Mouse (Mus musculus) 3134 (cell line): ENCODE measurements around the gene 1110065P20Rik.

Experiments
- DNase-seq: peaks from one replicate; pipeline ENCODE4 v3.0.0-alpha.2; 2011; ENCODE audit warnings: low spot score; ENCODE audit not compliant: insufficient read length; ENCODE audit errors: extremely low read depth

The 1110065P20Rik gene

DNA sequence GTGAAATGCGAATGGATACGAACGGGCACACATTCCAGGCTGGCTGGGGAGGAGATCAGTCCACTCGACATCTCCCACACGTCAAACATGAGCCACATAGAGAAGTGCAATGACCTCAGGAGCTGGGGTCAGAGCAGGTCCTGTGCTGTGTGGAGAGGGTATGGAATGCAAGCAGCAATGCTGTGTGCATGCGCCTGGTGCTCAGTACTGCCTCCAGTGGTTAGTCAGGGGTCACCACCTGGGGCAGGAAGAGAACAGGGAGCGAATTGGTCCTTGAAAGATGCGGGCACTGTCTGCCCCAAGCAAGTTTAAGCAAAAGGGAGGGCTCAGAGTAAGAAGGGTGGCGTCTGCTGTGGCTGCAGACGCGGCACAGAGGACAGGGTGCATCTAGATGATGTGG lies 7.5 kb downstream of the 1110065P20Rik start:
- DNase-seq = no peak

DNA sequence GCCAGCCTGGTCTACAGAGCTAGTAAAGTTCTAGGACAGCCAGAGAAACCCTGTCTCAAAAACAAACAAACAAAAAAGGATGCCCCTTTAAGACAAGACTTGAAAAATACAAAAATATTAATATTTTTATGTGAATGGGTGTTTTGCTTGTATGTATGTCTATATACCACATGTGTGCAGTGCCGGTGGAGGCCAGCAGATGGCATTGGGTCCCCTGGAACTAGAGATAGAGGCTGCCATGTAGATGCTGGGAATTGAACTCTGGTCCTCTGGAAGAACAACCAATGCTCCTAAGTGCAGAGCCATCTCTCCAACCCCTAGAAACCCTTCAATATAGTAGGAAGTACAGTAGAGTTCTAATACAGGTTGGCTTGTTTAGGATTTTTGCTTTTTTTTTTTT lies 10.0 kb downstream of the 1110065P20Rik start:
- DNase-seq = no peak

DNA sequence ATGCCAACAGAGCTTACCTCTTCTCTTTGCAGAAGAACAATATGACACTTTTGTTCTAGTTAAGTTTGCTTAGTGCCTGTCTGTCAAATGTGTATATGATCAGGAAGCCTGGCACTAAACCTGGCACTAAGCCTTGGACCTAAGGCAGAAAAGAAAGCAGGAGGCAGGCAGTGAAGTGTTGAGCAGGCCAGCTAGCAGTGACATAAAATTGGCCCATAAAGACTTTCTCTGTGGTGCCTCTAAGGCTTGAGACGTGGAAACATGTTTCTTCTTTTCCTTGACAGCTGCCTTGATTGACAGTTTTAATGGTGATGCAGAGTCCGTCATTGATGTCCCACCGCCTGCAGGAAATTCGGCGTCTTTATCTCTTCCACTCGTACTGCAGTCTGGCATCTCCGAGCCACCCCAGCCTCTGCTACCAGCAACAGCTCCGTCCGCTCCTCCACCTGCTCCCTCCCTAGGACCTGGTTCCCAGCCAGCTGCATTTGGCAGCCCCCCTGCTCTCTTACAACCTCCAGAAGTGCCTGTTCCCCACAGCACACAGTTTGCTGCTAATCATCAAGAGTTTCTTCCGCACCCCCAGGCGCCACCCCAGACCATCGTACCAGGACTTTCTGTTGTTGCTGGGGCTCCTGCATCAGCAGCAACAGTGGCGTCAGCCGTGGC lies 12.8 kb downstream of the 1110065P20Rik start:
- no peak for DNase-seq

DNA sequence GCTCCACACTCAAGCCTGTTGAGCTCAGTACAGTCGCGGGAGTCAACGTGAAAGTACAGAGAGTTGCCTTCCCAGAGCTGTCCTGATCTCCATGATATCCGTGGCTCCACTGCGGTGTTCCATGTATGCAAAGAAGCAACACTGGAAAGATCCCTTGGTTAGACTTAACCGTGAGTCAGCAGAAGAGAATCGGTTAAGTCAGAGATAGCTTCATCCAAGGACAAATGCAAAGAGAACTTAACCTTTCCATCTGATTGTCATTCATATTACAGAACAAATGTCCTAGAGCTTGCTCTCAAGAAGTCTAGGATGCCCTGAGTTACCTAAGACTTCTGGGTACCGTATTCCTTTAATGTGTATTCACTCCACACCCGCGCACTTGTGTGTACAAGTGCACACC lies 18.2 kb downstream of the 1110065P20Rik start:
- DNase-seq = no peak

DNA sequence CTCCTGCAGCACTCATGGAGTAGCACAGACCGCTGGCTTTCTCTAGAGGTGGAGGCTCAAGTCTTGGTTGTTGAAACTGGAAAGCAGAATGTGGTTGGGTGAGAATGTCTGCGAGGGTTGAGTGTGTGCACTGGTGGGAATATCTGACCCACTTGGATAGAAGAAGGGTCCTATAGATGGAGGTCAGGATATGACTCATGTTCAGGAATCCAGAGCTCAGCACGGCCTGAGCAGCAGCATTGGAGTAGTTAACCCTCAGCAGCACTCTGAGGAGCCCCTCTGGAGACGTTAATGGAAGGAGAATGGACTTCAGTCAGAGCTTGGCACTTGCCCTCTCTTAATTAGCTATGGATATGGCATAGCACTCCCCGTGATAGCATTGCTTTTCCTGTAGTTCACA lies 21.3 kb downstream of the 1110065P20Rik start:
- peak; percentile 35 for DNase-seq

DNA sequence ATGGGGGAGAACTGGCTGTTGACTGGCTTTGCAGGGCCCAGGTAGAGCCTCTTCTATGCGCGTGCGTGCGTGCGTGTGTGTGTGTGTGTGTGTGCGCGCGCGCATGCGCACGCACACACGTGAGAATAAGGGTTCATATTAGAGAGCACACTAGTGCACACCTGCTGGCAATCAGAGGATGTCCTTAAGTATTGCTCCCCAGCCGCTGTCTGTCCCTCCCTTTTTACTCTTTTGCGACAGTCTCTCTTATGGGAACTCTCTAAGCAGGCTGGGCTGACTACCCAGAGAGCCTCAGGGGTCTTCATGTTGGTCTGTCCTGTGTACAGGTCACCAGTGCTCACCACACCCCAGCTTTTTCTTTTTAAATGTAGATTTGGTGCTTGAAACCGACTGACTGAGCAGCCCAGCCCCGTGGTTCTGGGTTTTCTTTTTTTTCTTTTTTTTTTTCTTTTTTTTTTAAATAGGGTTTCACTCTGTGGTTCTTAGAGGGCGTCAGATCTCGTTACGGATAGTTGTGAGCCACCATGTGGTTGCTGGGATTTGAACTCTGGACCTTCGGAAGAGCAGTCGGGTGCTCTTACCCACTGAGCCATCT lies 25.5 kb downstream of the 1110065P20Rik start:
- DNase-seq = no peak

DNA sequence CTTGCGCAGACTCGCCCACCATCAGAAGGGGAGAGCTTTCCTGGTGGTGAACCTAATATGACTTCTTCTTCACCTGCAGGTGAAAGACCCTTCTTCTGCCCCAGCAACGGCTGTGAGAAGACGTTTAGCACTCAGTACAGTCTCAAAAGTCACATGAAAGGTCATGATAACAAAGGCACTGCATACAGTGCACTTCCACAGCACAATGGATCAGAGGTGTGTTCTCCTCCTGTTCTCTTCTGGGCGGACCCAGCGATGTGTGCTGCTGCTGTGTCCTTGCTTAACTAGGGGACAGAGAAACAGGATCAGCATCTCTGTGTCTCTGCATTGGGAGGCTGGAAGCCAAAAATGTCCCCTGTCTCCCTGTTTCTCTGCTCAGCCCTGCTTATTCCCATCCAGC lies 26.0 kb downstream of the 1110065P20Rik start:
- no peak for DNase-seq

DNA sequence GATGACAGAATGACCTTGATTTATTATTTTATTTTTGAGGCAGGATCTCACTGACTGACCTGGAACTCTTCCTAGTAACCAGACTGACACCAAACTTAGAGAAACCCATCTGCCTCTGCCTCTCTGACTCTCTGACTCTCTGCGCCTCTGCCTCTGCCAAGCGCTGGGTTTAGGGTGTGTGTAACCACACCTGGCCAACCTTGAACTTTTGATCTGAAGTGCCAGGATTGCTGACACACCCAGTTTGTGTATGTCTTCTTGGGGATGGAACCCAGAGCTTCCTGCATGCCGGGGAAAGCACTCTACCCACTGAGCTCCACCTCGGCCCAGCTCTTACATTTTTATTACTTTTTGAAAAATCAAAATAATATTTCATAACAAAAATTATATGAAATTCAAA lies 32.2 kb downstream of the 1110065P20Rik start:
- no peak for DNase-seq

DNA sequence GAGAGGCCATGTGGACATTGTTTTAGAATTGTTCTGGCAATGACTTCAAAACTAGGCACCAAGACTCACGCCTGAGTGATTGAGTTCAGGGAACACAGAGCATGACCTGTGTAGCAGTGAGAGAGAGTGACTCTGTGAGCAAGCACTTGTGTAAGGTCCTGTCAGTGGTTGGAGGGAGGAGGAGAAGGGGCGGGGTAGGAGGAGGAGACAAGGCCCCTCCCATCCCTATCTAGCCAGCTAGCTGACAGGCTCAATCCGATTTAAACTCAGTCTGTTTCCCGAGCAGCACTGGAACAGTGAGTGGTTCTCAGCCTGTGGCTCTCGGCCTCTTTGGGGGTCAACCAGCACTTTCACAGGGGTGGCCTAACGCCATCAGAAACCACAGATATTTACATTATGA lies 33.2 kb downstream of the 1110065P20Rik start:
- peak; percentile 47 for DNase-seq

DNA sequence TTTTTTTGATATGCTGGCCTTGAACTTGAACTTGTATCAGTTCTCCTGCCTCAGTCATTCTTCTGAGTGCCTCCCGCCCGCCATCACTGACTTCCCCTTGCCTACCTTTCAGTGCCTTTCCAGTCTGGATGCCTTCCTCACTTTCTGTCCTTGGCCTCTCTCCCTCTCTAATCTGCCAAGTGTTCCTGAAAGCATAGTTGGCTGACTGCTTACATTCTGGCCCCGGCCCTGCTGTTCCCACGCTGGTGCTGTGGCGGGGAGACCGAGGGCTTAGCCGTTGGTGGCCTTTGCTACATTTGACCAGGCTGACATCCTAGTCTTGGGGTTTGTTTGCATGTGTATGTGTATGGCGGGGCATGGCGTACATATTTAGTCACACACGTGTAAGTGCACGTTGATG lies 35.1 kb downstream of the 1110065P20Rik start:
- no peak for DNase-seq

DNA sequence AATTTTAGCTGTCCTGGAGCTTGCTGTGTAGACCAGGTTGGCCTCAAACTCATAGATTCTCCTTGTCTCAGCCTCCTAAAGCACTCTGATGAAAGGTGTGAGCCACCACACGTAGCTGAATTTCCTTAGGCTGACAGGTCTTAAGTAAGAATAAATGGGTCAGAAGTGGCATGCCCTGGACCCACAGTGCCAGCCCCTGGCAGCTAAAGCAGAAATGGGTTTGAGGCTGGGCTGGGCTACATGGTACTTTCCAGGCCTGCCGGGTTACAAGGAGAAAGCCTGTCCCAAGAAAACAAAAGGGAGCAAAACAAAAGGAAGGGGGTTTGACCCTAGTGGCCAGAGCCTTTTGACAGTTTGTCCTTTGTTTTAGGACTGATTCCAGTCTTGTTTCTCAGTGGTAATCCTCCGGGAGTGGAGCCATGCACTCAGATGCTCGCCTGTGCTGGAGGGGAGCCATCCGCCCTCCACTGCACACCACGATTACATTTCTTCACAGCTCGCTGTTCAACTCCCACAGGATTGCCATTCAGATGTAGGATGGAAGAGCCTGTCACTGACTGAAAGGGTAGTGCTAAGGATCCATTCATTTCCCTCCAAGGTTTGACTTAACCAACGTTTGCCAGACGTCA lies 39.5 kb downstream of the 1110065P20Rik start:
- no peak for DNase-seq

DNA sequence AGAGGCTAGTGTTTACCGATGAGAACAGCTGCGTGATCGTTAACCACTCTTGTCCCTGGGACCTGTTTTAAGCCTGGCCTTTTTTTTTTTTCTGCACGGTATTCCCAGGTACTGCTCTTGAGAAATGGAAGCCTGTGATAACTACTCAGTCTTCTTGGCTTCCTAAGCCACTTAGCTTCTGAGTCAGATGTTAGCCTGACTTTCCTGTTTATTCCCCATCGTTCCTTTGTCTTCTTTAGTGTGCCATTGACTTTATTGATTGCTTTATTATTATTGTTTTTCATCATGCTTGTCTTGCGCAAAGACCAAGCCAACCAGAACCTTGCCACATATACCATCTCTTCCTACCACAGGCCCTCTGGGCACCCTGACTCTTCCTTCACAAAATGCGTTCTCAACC lies 40.9 kb downstream of the 1110065P20Rik start:
- DNase-seq = no peak

DNA sequence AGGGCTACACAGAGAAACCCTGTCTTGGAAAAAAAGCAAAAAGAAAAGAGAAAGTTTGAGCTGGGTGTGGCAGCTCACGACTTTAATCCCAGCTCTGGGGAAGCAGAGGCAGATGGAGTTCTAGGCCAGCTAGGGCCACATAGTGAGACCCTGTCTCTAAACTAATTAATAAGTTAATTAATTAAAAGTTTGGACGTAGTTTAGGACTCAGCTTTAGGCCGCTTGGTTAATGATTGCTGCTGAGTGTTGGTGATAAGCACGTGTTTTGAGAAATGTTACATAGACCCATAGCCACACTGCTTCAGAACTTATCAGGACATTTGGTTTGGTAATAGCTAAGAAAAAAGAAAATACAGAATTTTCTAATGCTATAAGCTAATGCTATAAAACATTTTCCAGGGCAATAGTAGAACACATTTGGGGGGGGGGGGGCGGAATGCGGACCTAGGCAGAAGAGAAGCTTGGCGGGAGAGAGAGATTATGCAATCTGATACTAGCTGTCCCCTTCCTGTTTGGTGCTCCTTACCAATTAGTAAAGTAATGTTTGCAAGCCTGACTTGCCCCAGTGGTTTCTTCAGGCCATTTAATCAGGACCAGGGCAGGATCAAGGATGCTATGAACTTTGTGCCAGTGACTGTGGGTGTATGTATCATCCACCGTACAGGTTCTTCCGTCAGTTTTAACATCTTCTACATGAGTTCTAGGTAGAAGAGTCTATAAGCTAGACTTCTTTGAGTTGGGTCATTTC lies 41.7 kb downstream of the 1110065P20Rik start:
- DNase-seq = no peak

DNA sequence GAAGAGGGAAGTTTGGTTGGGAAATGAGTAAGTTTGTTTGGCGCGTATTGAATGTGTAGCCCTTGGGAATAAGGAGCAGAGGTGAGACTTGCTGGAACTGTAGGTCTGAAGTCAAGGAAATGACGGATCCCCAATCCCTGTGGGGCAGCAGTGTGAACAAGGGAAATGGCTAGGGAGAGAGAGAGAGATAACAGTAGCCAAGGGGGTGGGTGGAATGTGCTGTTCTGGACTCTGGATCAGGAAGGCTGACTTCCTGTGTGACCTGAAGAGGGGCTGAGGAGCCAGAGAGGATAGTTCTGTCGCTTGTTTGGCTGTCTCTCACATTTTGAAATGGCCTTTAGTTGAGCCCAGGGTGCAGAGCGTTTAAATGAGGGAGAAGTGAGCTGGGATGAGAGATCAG lies 42.5 kb downstream of the 1110065P20Rik start:
- DNase-seq = no peak

DNA sequence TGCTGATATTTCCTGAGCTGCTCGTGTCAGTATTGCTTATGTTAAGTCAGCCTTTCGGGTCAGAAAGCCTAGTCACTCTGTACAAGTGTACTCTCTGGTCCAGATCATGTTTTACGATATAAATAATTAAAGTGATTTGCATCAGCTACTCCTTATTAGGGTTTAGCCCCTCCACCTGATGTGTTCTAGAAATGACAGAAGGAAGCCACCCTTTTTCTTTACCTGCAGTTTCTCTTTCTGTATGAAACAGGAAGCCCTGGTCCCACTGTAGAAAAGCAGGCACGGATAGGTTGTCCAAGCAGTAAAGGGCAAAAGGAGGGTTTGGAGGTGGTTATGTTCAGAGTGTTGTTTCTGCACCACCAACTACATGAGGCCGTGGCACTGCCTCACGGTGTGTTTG lies 47.6 kb downstream of the 1110065P20Rik start:
- no peak for DNase-seq

DNA sequence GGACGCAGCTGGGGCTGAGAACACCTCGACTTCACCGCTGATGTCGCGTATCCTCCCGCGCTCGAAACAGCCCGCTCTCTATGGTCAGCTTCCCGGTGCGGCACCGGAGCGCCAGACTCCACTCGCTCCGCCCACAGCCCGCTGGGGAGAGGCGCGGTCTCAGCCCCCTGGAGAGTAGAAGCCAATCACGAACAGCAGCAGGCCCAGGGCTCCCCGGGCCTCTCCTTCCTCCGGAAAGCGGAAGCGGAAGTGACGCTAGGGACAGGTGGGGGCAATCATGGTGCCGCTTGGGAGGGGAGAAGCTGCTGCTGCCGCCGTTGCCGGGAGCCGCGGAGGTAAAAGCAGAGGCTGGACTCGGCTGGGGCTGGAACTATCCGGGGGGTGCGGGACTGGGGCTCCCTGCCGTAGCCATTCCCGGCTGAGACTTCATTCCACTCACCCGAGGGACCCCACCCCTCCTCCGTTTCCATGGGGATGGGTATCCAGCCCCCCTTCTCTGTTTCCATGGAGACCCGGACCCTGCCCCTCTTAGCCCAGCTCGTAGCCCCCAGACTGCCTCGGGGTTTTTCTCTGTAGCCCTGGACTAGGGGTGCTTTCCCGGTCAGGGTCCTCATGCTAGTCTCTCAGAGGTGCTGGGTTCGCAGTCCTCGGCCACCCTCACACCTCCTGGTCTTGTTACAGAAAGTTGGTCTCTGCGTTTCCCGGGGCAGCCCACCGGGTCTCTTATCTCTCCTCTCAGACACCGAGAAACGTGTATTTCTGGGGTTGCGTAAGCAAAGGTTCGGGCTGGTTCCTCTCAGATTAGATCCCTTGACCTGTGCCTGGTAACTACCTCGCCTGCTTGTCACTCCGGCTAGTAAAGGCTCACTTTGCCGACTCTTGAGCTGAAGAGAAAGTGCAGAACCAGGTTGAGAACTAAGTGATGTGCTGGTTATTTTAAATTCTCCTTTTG lies 48.4 kb downstream of the 1110065P20Rik start:
- DNase-seq = peak; percentile 90

DNA sequence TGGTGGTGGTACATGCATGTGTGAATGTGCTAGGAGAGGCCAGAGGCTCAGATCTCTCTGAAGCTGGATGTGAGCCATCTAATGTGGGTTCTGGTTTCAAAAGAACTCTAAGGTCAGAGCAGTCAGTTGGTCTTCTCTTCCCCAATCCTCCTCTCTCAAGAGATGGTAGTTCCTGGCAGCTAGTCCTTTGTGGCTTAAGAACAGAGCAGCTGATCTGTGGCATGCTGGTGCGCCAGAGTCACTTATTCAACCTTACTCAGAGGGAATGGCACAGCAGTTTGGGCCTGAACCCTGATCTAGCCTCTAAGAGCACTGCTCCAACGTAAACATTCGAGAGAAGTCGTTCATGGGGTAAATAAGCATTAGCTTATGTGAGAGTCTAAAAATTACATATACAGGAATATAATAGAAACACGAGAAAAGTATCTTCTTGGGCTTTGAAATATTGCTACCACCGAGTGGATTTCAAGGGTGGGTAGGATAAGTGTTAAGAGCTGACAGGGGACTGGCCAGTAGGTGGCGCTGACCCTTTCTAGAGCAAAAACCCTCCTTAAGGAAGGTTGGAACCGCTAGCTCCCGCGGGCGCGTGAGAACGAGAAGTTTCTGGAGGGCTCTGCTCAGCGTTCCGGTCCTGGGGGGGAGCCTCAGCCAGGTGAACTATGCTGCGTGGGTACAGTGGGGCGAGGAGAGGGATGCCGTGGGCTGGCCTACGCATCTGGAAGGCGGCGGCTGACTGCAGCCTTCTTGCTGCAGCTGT lies 49.3 kb downstream of the 1110065P20Rik start, which contains the start of gene Mtf1:
Gene Mtf1, plus strand, starts transcription at position 553 of the 757 bp plus-strand sequence.
- DNase-seq = no peak
